Mouse (Mus musculus): ENCODE results near the gene Rps6kb1.
"Not testable (repeated sequence)": the region's sequence is repeated elsewhere in the genome, so short reads cannot be mapped to it uniquely, and the experiment has no call there.

Rps6kb1 gene

DNA sequence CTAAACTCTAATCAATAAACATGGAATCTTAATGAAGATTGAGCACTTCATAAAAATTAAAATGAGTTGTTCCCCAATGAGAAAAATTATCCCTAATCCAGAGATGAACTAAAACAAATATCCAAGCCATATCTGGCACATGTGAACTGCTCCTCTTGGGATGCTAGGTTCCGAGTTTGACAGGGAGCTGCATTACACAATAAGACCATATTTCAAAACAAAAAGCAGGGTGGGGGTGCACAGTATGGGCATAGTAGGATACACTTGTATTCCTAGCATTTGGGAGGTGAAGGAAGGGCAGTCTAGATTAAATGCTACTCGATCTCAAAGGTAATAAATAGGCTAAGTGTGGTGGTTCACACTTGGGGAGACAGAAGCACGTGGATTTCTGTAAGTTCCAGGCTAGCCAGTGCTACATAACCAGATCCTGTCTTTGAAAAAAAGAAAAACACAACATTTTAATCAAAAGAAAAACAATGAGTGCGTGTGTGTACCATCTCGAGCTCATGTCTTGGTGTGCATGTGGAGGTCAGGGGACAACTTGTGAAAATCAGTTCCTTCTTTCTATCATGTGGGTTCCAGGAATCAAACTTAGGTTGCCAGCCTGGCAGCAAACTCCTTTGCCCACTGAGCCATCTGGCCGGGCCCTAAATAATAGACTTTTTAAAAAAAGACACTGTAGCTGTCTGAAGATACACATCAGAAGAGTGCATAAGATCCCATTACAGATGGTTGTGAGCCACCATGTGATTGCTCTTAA lies 4.7 kb downstream of the Rps6kb1 start:
- no peak for DNase-seq

GRCm38 (mm10) chr11:86538786-86539185 lies 5.8 kb downstream of the Rps6kb1 start:
- DNase-seq = no peak

DNA sequence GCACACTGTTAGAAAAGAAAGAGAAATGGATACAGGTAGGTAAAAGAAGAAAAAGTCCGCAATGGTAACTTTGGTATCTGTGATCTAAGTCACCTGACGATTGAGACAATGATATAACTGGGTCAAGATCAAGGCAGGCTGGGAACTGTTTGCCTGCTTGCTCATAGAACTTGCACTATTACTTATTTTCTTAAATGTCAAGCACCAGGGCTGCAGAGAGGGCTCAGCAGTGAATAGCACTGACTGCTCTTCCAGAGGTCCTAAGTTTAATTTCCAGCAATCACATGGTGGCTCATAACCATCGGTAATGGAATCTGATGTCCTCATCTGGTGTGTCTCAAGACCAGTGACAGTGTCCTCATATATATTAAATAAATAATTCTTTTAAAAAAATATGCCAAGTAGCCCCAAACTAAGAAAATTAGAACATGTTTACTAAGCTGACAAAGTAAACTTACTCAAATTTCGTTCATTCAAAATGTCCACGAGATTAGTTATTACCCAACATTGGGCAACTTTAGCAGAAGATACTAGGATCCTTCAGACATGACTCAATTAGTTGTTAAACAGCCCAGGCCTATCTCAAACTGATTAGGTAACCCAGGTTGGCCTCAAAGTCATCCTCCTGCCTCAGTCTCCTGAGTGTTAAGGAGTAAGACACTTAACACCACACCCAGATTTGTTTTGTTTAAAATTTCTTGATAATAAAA lies 10.2 kb downstream of the Rps6kb1 start:
- no peak for DNase-seq

- not testable (repeated sequence) for DNase-seq
These were observed 11.3 kb downstream of the Rps6kb1 start for GRCm38 (mm10) chr11:86533302-86533701.

GRCm38 (mm10) chr11:86532834-86533233 lies 11.8 kb downstream of the Rps6kb1 start:
- DNase-seq = peak; percentile 17

DNA sequence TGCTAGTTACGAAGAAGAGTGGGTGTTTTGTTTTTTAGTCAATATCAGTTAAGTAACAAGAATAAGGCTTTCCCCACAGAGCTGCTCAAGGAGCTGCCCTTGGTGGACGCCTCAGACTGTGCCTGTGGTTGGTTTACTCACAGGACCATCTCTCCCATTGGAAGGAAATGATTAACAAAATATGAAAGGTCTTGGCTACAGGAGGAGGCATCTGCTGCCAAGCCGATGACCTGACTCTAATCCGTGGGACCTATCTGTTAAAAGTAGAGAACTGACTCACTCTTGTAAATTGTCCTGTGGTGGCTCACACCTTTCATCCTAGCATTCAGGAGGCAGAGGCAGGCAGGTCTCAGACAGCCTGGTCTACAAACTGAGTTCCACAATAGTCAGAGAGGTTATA lies 17.1 kb downstream of the Rps6kb1 start:
- DNase-seq = no peak

DNA sequence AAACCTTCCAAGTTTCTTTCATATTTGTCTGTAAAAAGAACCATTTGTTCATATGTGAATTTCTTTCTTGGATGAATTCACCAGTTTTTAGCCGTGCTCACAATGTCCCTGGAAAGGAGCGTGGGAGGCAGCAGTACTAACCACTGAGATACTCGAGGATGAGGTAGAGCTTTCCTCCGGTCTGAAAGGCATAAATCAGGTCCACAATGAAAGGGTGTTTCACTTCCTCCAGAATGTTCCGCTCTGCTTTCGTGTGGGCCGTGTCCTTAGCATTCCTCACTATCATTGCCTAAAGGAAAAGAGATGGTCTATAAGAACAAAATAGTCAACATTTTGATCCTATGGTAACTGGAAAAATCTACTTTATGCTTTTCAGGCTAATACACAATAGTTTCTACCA lies 24.9 kb downstream of the Rps6kb1 start:
- DNase-seq = no peak

GRCm38 (mm10) chr11:86517229-86517628 lies 27.4 kb downstream of the Rps6kb1 start:
- no peak for DNase-seq

DNA sequence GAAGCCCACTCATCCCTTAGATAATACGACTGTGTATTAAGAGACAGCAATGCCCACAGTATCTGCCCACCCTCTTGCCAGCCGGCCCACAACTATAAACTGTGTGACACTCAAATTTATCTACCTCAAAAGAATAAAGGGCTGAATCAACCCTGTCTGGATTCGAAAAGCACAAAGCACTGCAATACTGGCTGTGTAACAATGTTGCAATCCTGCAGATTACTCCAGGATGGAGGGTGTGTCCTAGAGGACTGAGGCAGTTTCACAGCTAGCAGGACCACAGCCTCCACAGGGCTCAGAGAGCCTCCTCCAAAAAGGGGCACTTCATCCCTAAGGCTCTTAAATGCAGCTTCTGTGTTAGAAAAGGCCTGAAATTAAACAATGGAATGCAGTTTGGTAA lies 28.0 kb downstream of the Rps6kb1 start:
- no peak for DNase-seq

- no peak for DNase-seq
These were observed 36.6 kb downstream of the Rps6kb1 start for GRCm38 (mm10) chr11:86507991-86508390.

DNA sequence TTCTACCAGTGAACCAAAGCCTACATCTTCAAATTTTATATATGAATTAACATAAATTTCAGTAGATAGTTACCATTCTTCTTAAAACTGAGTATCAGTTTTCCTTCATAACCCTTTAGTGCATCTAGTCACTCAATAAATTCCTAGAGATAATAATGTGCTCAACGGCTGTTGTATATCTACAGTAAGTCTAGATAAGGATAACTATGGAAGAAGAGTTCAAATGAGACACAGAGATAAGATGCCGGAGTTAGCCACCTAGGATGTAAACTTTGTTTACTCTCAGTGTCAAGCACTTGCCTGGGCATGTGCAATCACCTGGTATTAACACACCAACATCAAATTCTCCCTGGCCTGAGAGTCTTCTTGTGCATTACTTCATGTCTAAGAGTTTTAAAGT lies 37.3 kb downstream of the Rps6kb1 start:
- DNase-seq = no peak

- DNase-seq = no peak
These were observed 41.5 kb downstream of the Rps6kb1 start for GRCm38 (mm10) chr11:86503121-86503520.

DNA sequence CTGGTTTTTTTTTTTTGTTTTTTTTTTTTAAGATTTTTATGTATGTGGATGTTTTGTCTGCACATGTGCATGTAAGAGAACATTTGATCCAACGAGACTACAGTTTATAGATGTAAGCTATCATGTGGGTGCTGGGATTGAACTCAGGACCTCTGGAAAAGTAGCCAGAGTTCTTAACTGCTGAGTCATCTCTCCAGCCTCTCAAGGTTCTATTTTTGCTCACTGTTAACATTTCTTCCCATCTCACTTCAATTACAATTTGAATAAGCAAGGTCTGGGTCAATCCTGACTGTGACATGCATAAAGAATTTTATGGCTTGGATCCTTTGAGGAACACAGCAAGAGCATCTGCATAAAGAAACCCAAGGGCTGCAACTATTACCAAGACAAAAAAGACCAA lies 43.8 kb downstream of the Rps6kb1 start:
- no peak for DNase-seq

GRCm38 (mm10) chr11:86497908-86498307 lies 46.7 kb downstream of the Rps6kb1 start:
- DNase-seq = no peak

DNA sequence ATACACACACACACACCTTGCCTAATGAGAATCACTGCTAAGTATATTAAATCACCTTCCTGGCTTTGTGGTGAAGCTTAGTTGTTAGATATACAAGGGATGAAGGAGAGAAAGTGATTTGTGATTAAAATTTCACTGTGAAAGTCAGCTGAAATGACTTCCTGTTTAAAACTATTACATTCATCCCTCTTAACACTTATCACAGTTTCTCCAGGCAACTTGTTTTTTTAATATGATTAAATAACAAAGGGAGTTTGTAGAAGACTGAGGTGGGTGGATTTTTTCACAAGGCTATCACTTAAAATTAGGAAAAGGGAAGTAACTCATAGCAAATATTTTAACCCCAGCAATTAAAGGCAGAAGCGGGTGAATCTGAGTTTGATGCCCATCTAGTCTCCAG lies 47.2 kb downstream of the Rps6kb1 start:
- DNase-seq = no peak

- no peak for DNase-seq
These were observed 53.8 kb downstream of the Rps6kb1 start for GRCm38 (mm10) chr11:86490782-86491181.

- peak; percentile 51 for DNase-seq
These were observed 59.6 kb downstream of the Rps6kb1 start for GRCm38 (mm10) chr11:86484910-86485510.

DNA sequence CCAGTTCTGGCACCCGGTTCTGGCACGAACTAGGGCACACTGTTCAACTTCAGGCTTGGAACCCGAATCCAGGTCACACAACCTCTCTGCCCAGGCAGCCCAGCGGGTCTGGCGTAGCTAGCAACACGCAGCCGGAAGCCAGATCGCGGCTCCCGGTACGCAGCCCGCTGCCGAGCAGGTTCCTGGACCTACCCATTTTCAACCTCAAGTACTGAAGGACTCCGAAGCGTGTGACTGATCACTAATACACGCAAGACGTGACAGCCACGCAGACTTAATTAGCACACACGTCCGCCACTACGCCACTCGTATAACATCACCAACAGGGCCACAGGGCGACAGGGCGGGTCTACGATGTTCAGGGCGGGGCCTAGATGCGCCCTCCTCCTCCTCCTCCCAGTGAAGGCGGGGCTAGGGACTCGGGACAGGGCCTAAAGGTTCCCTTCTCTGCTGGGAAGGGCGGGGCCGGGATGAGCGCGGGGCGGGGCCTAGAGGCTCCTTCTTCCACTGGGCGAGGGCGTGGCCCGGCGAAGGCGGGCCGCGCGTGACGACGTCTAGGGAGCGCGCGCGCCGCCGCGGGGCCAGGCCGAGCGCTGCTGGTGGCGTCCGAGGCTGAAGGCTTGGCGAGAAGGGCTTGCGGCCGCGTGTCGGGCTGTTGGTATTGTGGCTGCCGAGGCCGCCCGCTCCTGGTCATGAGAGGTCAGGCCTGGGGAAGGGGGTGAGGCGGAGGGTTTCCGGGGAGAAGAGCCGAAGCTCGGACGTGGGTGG lies 60.3 kb downstream of the Rps6kb1 start, which contains the start of gene Rnft1:
TSS of gene Rnft1 (plus strand) at position 557 of the 768 bp plus-strand sequence.
- peak; percentile 99 for DNase-seq

- DNase-seq = no peak
These were observed 71.0 kb downstream of the Rps6kb1 start for GRCm38 (mm10) chr11:86473576-86473975.

DNA sequence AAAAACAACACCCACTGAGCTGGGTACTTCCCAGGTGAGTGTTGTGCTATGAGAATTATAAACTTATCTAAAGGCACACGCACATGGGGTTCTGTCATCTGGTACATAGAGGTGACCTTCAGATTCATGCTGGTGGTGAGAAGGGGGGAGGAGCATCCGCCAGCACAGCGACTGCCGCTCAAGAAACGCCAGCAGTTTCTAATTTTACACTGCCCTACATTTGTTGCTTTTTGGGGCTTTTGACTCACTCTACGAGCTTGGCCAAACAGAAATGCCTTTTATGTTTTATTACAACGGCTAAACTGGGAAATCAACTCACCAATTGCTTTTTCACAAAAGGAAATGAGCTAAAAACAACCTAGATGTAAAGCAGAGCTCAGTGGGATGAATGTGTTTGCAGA lies 71.8 kb downstream of the Rps6kb1 start:
- DNase-seq = peak; percentile 23

DNA sequence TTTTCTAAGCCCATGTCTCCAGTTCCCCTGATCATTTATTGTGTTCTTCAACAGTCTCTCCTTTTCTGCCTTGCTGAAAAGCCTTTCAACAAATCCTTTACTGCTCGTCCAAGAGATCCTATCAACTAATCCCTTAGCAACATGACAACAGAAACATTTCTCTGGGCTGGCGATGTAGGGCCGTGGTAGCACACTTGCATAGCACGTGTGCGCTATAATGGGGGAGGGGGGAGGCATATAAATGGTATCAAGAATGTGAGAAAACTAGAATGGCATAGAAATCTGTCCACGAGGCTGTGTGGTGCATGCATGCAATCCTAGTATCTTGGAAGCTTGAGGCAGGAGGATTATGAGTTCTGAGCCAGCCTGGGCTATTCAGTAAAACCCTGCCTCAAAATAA lies 72.8 kb downstream of the Rps6kb1 start:
- DNase-seq = no peak

- DNase-seq = no peak
These were observed 75.6 kb downstream of the Rps6kb1 start for GRCm38 (mm10) chr11:86468971-86469370.

- DNase-seq = no peak
These were observed 76.3 kb downstream of the Rps6kb1 start for GRCm38 (mm10) chr11:86468345-86468744.

Data from kidney, postnatal 14 days (tissue).